Mouse (Mus musculus): ENCODE measurements around the gene Poll. TPM values are rescaled to one million over a fixed set of nuclear protein-coding genes. Genes with fewer than 3 reads are reported as not detected.
"Not testable (repeated sequence)": the region's sequence is repeated elsewhere in the genome, so short reads cannot be mapped to it uniquely, and the experiment has no call there.

Gene Poll
- polyA plus RNA-seq, 1 experiment from 2014 or later = 8.7 TPM

DNA sequence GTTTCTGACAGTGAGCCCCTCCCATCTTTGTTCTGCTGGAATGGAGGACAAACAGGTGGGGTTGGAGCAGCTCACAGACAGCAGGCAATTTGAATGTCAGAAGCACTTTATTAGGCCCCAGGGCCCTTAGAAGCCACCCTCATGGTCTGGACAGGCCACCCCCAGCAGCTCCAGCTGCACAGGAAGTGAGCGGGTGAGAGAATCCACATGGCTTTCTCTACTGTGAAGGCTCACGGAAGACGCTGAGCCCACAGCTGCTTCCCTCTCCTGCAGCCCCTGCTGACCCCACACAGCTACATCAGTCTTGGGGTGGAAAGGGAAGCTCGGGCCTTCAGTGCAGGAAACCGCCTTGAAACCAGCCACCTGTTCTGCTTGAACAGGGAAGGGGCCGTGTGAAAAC is 8.1 kb downstream of the Poll start:
- Histone ChIP-seq H3K4me1 (ENCODE audit: insufficient read depth, low read depth, low read length) (no peaks in the 10 kb centered on the region), H3K36me3 (ENCODE audit: insufficient read depth, low read length) (0 out of 2 replicates have a peak, but pooled peaks cover 3% of the 10 kb centered on the region), H3K4me3 (ENCODE audit: low read depth, low read length) (no peak overlapping the region), H3K27ac (ENCODE audit: low read length) (no peak overlapping the region), H3K27me3 (replicated peaks; ENCODE audit: insufficient read depth, low read length) (no peaks in the 10 kb centered on the region), H3K9ac (replicated peaks; ENCODE audit: low read depth) (no peak overlapping the region), H3K4me2 (replicated peaks; ENCODE audit: low read depth, low read length) (no peak overlapping the region), H3K9me3 (ENCODE audit: low read length) (no peaks in the 10 kb centered on the region)
- TF ChIP-seq EP300 (IDR thresholded peaks at IDR 0.05) (no peak), CTCF (IDR thresholded peaks at IDR 0.05) (no peak)
- WGBS = 32% methylated on average over 6 of the region's 6 CpGs
- ATAC-seq (peak; percentile 54; the same call in 1 of the 2 replicates), DNase-seq (ENCODE audit: low spot score) (peak; percentile 54)

DNA sequence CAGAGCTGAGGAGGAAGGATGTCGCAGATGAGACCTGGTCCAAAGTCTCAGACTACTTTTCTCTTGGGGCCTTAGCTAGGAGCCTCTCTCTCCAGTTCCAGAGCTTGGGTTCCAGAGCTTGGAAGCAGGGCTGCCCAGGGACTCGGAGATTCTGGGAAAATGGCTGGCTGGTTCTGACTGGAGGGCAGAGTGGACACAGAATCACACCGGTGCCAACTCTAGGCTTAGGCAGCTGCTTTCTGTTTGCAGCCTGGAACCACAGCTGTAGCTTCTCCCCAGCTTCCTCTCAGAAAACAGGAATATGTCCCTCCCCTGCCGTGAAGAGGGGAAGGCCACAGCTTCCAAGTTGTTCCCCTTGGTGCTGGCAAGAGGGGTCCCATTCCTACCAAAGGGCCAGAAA is 10.4 kb downstream of the Poll start:
- peak; percentile 57 for DNase-seq (ENCODE audit: low spot score)
- Histone ChIP-seq H3K4me3 (ENCODE audit: low read depth, low read length) (no peak overlapping the region), H3K27me3 (replicated peaks; ENCODE audit: insufficient read depth, low read length) (no peaks in the 10 kb centered on the region), H3K27ac (ENCODE audit: low read length) (no peak overlapping the region), H3K4me1 (ENCODE audit: insufficient read depth, low read depth, low read length) (no peaks in the 10 kb centered on the region), H3K9ac (replicated peaks; ENCODE audit: low read depth) (no peak overlapping the region), H3K36me3 (ENCODE audit: insufficient read depth, low read length) (0 out of 2 replicates have a peak, but pooled peaks cover 3% of the 10 kb centered on the region), H3K4me2 (replicated peaks; ENCODE audit: low read depth, low read length) (no peak overlapping the region), H3K9me3 (ENCODE audit: low read length) (no peaks in the 10 kb centered on the region)
- WGBS = 62% methylated on average over 4 of the region's 4 CpGs
- peak; percentile 27; the same call in 1 of the 2 replicates for ATAC-seq
- TF ChIP-seq EP300 (IDR thresholded peaks at IDR 0.05) = no peak
- TF ChIP-seq CTCF (IDR thresholded peaks at IDR 0.05) = no peak

DNA sequence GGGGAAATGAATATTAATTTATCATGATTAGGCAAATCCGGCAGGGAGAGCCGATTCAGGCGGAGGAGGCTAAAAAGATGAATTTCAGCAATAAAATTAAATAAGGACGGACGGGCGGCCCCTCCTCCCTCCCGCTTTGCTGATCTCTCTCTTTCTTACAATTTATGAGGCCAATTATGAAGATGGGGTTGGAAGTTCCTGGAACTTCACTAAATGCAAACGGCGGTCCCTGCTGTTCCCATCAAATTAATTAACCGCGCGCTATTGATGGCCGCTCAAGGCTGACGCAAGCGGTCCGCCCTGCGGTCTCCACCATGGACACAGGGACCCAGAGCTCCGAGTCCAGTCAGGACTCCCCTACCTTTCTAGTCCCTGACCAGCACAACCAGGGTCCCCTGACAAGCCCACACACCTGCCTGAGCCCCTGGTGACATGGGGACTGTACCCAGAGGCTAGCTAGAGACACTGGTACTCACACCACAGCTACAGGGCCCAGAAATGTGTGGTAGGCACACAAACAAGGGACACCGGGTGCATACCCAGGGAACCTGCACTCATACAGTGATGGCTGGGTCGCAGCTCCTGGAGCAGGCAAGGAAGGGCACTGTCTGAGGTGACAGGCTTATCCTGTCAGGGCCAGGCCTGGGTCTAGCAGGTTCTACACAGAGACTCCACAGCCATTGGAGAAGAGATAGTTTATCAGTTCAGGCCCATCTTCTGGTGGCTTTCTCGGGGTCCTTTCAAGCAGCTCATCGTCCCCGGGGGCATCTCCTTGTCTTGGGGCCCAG is 11.0 kb downstream of the Poll start:
- H3K9ac ChIP-seq (replicated peaks; ENCODE audit: low read depth) = no peak overlapping the region
- H3K4me1 ChIP-seq (ENCODE audit: insufficient read depth, low read depth, low read length) = no peaks in the 10 kb centered on the region
- no peak overlapping the region for H3K4me2 ChIP-seq (replicated peaks; ENCODE audit: low read depth, low read length)
- DNase-seq (ENCODE audit: low spot score) = no peak
- no peak for ATAC-seq
- H3K36me3 ChIP-seq (ENCODE audit: insufficient read depth, low read length) = 0 out of 2 replicates have a peak, but pooled peaks cover 2% of the 10 kb centered on the region
- no peak for TF ChIP-seq CTCF (IDR thresholded peaks at IDR 0.05)
- no peak for TF ChIP-seq EP300 (IDR thresholded peaks at IDR 0.05)
- WGBS = 80% methylated on average over 23 of the region's 23 CpGs
- no peak overlapping the region for H3K27ac ChIP-seq (ENCODE audit: low read length)
- no peaks in the 10 kb centered on the region for H3K27me3 ChIP-seq (replicated peaks; ENCODE audit: insufficient read depth, low read length)
- no peaks in the 10 kb centered on the region for H3K9me3 ChIP-seq (ENCODE audit: low read length)
- no peak overlapping the region for H3K4me3 ChIP-seq (ENCODE audit: low read depth, low read length)

- not testable (repeated sequence) for DNase-seq (ENCODE audit: low spot score); H3K36me3 ChIP-seq (ENCODE audit: insufficient read depth, low read length); H3K9me3 ChIP-seq (ENCODE audit: low read length); ATAC-seq; H3K27me3 ChIP-seq (replicated peaks; ENCODE audit: insufficient read depth, low read length); H3K27ac ChIP-seq (ENCODE audit: low read length); H3K4me3 ChIP-seq (ENCODE audit: low read depth, low read length); H3K4me2 ChIP-seq (replicated peaks; ENCODE audit: low read depth, low read length); H3K4me1 ChIP-seq (ENCODE audit: insufficient read depth, low read depth, low read length); H3K9ac ChIP-seq (replicated peaks; ENCODE audit: low read depth)
Observed at GRCm38 (mm10) chr19:45548196-45548595, 12.1 kb downstream of the Poll start.

DNA sequence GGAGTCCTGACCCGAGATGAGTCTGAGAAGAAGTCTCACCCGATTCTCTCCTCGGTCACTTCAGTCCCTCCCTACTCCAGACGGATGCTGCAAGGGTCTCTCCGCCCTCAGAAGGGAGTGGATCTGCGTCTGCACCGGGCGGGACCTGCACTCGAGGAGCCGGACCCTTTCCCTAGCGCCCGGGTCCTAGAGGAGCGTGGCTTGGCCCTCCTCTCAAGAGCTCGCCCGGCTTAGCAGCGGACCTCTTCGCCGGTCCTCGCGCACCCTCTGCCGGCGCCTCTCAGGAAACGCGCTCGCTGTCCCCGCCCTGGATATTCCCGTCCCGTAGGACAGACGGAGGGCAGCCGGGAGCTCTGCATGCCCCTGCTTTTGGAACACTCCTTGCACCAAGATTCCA is 15.4 kb downstream of the Poll start:
- Histone ChIP-seq H3K4me1 (ENCODE audit: insufficient read depth, low read depth, low read length) (no peaks in the 10 kb centered on the region), H3K27ac (ENCODE audit: low read length) (no peak overlapping the region), H3K4me3 (ENCODE audit: low read depth, low read length) (peak overlapping the region; percentile 38), H3K36me3 (ENCODE audit: insufficient read depth, low read length) (no peaks in the 10 kb centered on the region), H3K9me3 (ENCODE audit: low read length) (no peaks in the 10 kb centered on the region), H3K4me2 (replicated peaks; ENCODE audit: low read depth, low read length) (peak overlapping the region; percentile 74), H3K27me3 (replicated peaks; ENCODE audit: insufficient read depth, low read length) (peaks cover 18% of the 10 kb centered on the region; the same call in 1 of the 2 replicates), H3K9ac (replicated peaks; ENCODE audit: low read depth) (no peak overlapping the region)
- peak; percentile 82 for ATAC-seq
- DNase-seq (ENCODE audit: low spot score) = peak; percentile 89
- WGBS = 0% methylated on average over 30 of the region's 30 CpGs
- TF ChIP-seq EP300 (IDR thresholded peaks at IDR 0.05) = no peak
- TF ChIP-seq CTCF (IDR thresholded peaks at IDR 0.05) = peak; percentile 91

DNA sequence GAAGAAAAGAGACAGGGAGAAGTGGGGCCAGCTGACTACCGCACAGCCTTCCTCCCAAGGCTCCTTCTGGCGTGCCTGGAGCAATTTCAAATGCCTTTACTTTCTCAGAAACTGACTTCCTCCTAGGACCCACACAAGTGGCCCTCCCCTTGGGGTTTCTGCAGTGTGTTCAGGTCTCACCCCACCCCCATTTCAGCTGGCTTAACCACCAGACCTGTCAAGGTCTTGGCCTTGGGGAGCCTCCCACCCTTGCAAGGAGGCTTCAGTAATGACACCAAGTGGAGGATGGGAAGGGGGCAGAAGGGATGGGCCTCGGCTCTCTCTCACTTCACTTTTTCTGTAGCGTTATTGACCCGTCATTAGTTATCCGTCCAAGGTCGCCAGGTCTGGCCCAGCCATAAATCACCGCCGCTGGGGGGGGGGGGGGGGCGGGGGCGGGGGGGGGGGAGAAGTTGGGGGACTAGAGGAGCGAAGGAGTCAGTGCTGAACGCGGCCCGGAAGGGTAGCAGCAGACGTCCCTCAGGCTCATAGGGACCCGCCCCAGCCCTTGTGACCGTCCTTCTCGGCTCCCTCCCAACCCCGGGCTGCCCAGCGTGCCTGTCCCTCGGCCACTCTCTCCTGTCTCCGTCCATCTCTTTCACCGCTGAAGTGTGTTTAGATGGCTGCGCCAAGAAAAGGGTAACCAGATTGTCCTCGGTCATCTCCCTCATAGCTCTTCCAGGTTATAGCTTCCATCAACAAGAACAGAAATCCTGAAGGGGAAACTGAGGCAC is 16.0 kb downstream of the Poll start:
- ATAC-seq = peak; percentile 52
- H3K36me3 ChIP-seq (ENCODE audit: insufficient read depth, low read length) = no peaks in the 10 kb centered on the region

More for the DNA sequence above, 16.0 kb downstream of the Poll start:
- H3K9me3 ChIP-seq (ENCODE audit: low read length) = no peaks in the 10 kb centered on the region
- no peaks in the 10 kb centered on the region for H3K4me1 ChIP-seq (ENCODE audit: insufficient read depth, low read depth, low read length)
- H3K9ac ChIP-seq (replicated peaks; ENCODE audit: low read depth) = no peak overlapping the region
- H3K27me3 ChIP-seq (replicated peaks; ENCODE audit: insufficient read depth, low read length) = peaks cover 18% of the 10 kb centered on the region; the same call in 1 of the 2 replicates
- peak overlapping the region; percentile 74 for H3K4me2 ChIP-seq (replicated peaks; ENCODE audit: low read depth, low read length)
- peak; percentile 38 for DNase-seq (ENCODE audit: low spot score)
- H3K27ac ChIP-seq (ENCODE audit: low read length) = no peak overlapping the region
- WGBS = 1% methylated on average over 21 of the region's 26 CpGs
- TF ChIP-seq CTCF (IDR thresholded peaks at IDR 0.05) = no peak
- TF ChIP-seq EP300 (IDR thresholded peaks at IDR 0.05) = no peak
- peak overlapping the region; percentile 38 for H3K4me3 ChIP-seq (ENCODE audit: low read depth, low read length)
